Mouse (Mus musculus): ENCODE data around the gene Slc5a4a. TPM values are rescaled to one million over a fixed set of nuclear protein-coding genes. Genes with fewer than 3 reads are reported as not detected.

Gene Slc5a4a
- polyA plus RNA-seq, 1 experiment from 2014 or later: not detected

DNA sequence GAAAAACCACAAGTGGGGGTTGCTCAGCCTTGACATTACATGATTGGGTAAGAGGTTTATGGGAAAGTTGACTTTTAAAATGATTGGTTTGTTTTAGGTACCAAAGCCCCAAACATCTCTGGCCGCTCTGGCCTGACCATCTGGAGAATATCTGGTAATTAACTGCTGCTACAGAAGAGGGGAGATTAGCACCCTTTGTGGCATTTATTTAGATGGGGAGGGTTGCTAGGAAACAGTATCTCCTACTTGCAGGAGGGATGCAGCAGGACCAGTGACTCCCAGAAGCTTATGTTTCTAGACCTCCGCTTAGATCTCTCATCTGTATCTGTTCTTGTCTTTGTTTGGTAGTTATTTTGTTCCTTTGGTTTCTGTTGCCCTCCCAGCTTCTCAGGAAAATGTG is 27.6 kb downstream of the Slc5a4a start:
- H3K27ac ChIP-seq: no peak overlapping the region
- H3K4me2 ChIP-seq: no peak overlapping the region
- H3K36me3 ChIP-seq: no peaks in the 10 kb centered on the region
- no peak for ATAC-seq (ENCODE audit: low read depth)
- DNase-seq: no peak
- H3K4me3 ChIP-seq (replicated peaks): no peak overlapping the region
- no peaks in the 10 kb centered on the region for H3K9me3 ChIP-seq (replicated peaks)
- H3K4me1 ChIP-seq (replicated peaks): no peaks in the 10 kb centered on the region
- no peaks in the 10 kb centered on the region for H3K27me3 ChIP-seq
- no peak overlapping the region for H3K9ac ChIP-seq
- 45% methylated on average over 2 of the region's 2 CpGs for WGBS (ENCODE audit: insufficient replicate concordance)

DNA sequence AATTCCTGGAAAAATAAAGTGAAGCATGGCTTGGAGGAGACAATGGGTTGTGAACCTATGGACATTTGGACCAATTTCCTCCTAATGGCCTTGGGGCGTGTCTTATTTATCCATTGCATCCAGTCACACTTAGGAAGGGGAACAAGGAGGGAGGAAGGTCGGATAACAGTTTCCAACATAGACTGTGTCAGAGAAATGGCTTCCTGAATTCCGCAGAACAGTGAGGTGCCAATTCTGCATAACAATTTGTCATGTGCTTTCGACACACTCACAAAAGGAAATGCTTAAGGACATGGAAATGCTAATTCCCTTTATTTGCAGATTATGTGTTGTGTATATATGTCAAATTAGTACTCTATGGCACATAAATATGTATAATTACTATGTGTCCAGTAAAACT is 38.0 kb downstream of the Slc5a4a start:
- Histone ChIP-seq H3K9ac (no peak overlapping the region), H3K9me3 (replicated peaks) (no peaks in the 10 kb centered on the region)
- no peak for ATAC-seq (ENCODE audit: low read depth)

DNA sequence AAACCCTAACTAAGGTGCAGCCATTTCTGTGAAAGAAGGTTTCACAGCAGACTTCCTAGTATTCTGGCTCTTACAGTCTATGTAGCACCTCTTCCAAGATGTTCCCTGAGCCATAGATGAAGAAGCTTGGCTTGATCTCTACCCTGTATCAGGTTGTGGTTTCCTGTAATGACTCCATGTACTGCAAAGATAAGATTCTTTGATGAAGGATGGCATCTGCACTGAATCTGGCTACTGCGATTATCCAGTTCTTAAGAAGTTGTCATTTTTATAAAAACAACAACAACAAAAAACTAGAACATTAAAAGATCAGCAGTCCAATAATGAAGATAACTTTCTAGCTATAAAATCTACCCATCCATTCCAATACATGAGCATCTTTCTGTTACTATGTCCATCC is 40.8 kb downstream of the Slc5a4a start:
- no peak overlapping the region for H3K9ac ChIP-seq
- DNase-seq (no peak), ATAC-seq (ENCODE audit: low read depth) (no peak)
- H3K4me3 ChIP-seq (replicated peaks): no peak overlapping the region
- 46% methylated on average over 1 of the region's 1 CpGs for WGBS (ENCODE audit: insufficient replicate concordance)
- H3K27ac ChIP-seq: no peak overlapping the region
- H3K27me3 ChIP-seq: no peaks in the 10 kb centered on the region
- no peak overlapping the region for H3K4me2 ChIP-seq
- H3K36me3 ChIP-seq: no peaks in the 10 kb centered on the region
- no peaks in the 10 kb centered on the region for H3K9me3 ChIP-seq (replicated peaks)
- H3K4me1 ChIP-seq (replicated peaks): no peaks in the 10 kb centered on the region

More for the DNA sequence above, 38.0 kb downstream of the Slc5a4a start:
- DNase-seq: no peak
- Histone ChIP-seq H3K4me3 (replicated peaks) (no peak overlapping the region), H3K36me3 (no peaks in the 10 kb centered on the region), H3K4me1 (replicated peaks) (no peaks in the 10 kb centered on the region), H3K27ac (no peak overlapping the region), H3K27me3 (no peaks in the 10 kb centered on the region), H3K4me2 (no peak overlapping the region)
- whole genome bisulfite sequencing (ENCODE audit: insufficient replicate concordance): 61% methylated on average over 4 of the region's 4 CpGs

DNA sequence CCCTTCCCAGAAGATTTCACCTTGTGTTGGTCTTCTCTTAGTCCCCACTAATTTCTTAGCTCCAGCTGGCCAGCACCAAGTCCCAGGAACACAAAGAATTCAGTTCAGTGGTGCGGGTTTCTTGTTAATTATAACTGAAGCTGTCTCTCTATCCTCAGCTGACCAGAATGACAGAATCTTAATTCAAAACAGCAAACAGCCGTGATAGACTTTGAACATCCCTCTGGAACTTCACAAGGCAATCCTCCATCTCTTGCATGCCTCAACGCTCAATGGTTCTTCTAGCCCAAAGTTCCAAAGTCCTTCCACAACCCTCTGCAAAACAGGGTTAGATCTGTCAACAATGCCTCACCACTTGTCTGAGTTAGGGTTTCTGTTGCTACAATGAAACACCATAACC is 54.2 kb downstream of the Slc5a4a start:
- 54% methylated on average over 3 of the region's 3 CpGs for WGBS (ENCODE audit: insufficient replicate concordance)
- Histone ChIP-seq H3K4me3 (replicated peaks) (no peak overlapping the region), H3K36me3 (no peaks in the 10 kb centered on the region)

DNA sequence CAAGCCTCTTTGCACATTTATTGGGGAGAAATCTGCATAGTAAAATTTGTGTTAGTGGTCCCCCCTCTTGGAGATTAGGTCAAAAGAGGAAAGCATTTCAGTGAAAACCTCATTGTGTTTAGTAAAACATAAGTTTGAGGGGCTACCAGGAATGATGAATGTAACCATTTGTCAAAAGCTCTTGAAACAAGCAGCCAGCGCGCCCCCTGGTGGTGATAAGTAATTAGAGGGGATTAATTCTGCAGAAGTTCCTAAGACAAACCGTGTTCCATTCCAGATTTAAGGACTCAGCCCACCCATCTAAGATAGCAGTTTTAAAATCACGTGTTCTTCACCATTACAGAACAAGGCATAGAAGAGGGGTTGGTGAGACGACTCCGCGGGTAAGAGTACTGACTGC is 54.7 kb downstream of the Slc5a4a start:
- 12% methylated on average over 7 of the region's 7 CpGs for WGBS (ENCODE audit: insufficient replicate concordance)
- H3K4me1 ChIP-seq (replicated peaks): no peaks in the 10 kb centered on the region
- no peak overlapping the region for H3K27ac ChIP-seq
- no peak overlapping the region for H3K4me2 ChIP-seq
- no peaks in the 10 kb centered on the region for H3K9me3 ChIP-seq (replicated peaks)
- H3K36me3 ChIP-seq: no peaks in the 10 kb centered on the region
- no peak overlapping the region for H3K4me3 ChIP-seq (replicated peaks)
- H3K9ac ChIP-seq: no peak overlapping the region
- ATAC-seq (ENCODE audit: low read depth) (no peak), DNase-seq (peak; percentile 23)
- H3K27me3 ChIP-seq: no peaks in the 10 kb centered on the region

More for the DNA sequence above, 54.2 kb downstream of the Slc5a4a start:
- Histone ChIP-seq H3K9ac (no peak overlapping the region), H3K27me3 (no peaks in the 10 kb centered on the region), H3K9me3 (replicated peaks) (no peaks in the 10 kb centered on the region), H3K4me2 (no peak overlapping the region), H3K4me1 (replicated peaks) (no peaks in the 10 kb centered on the region), H3K27ac (no peak overlapping the region)
- no peak for DNase-seq
- ATAC-seq (ENCODE audit: low read depth): no peak

DNA sequence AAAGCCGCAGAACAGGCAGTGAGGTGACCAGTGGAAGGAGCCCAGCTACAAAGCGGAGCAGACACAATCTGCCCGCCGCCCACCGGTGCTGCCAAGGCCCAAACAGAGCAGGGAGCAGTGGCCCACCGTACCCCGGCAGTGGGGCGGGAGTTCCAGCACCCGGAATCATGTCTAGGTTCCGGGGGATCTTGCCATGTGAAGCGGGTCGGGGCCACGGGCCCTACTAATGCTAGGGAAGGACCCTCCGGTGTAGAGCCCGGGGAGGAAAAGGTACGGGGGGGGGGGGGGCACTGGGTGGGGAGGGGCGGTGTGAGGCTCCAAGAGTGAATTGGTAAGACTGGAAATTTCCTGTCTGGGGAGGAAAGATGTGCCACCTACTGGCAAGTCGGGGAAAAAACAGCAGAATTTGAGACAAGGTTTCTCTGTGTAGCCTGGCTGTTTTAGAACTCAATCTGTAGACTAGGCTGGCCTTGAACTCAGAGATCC is 56.6 kb downstream of the Slc5a4a start:
- no peaks in the 10 kb centered on the region for H3K4me1 ChIP-seq (replicated peaks)
- peak overlapping the region; percentile 41 for H3K4me2 ChIP-seq
- no peak for DNase-seq
- H3K27ac ChIP-seq: no peak overlapping the region
- 0 out of 2 replicates have a peak, but pooled peaks cover 3% of the 10 kb centered on the region for H3K36me3 ChIP-seq
- H3K27me3 ChIP-seq: no peaks in the 10 kb centered on the region
- peak overlapping the region; percentile 6; the same call in 1 of the 2 replicates for H3K4me3 ChIP-seq (replicated peaks)
- H3K9me3 ChIP-seq (replicated peaks): no peaks in the 10 kb centered on the region
- ATAC-seq (ENCODE audit: low read depth): no peak
- no peak overlapping the region for H3K9ac ChIP-seq
- 11% methylated on average over 18 of the region's 18 CpGs for WGBS (ENCODE audit: insufficient replicate concordance)

DNA sequence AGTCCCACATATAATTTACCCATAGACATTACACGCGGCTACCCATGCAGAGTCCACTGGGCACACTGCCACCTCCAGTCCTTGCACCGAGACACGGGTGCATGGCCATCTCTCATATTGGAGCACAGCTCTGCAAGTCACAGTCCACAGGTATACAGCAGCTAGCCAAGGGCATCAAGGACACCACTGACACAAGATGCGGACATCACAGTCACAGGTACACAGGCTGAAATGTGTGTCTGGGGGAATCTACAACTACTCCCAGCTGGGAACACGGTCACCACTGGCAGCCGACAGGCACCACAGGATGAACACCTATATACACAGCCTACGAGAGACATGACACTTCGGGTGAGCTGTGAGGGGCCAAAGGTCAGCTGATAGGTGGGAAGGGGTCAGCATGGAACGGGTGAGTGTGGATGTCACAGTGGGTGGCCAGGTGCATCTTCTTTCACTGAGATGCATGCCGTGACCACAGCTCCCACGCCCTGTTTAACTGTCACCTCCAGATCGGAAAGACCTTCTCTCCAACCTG is 60.1 kb downstream of the Slc5a4a start:
- Histone ChIP-seq H3K27me3 (no peaks in the 10 kb centered on the region), H3K27ac (no peak overlapping the region), H3K4me1 (replicated peaks) (no peaks in the 10 kb centered on the region), H3K9ac (no peak overlapping the region), H3K36me3 (0 out of 2 replicates have a peak, but pooled peaks cover 3% of the 10 kb centered on the region), H3K4me2 (no peak overlapping the region), H3K4me3 (replicated peaks) (no peak overlapping the region), H3K9me3 (replicated peaks) (no peaks in the 10 kb centered on the region)
- ATAC-seq (ENCODE audit: low read depth) (no peak), DNase-seq (no peak)
- 77% methylated on average over 13 of the region's 13 CpGs for WGBS (ENCODE audit: insufficient replicate concordance)

DNA sequence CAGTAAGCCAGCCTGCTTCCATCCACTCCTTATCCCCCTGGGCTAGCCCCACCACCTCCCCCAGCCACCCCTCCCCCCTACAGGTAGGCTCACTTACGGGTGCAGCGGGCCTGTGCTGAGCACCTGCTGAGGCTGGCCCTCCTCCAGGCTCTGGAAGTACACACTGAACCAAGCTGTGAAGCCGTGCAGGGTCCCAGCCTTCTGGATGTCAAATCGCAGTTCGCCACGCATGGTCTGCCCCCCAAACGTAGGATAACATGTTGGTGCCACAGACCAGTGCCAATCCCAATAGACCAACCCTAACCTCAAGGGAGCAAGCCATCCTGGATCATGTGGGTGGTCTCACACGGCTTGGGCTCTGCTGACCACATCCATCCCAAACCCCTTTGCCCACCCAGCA is 62.0 kb downstream of the Slc5a4a start:
- DNase-seq (no peak), ATAC-seq (ENCODE audit: low read depth) (no peak)
- Histone ChIP-seq H3K27ac (no peak overlapping the region), H3K4me1 (replicated peaks) (no peaks in the 10 kb centered on the region), H3K9me3 (replicated peaks) (0 out of 2 replicates have a peak, but pooled peaks cover 5% of the 10 kb centered on the region), H3K9ac (no peak overlapping the region), H3K4me2 (no peak overlapping the region), H3K4me3 (replicated peaks) (no peak overlapping the region), H3K27me3 (no peaks in the 10 kb centered on the region), H3K36me3 (peaks cover 10% of the 10 kb centered on the region; the same call in 1 of the 2 replicates)
- WGBS (ENCODE audit: insufficient replicate concordance): 80% methylated on average over 8 of the region's 8 CpGs

DNA sequence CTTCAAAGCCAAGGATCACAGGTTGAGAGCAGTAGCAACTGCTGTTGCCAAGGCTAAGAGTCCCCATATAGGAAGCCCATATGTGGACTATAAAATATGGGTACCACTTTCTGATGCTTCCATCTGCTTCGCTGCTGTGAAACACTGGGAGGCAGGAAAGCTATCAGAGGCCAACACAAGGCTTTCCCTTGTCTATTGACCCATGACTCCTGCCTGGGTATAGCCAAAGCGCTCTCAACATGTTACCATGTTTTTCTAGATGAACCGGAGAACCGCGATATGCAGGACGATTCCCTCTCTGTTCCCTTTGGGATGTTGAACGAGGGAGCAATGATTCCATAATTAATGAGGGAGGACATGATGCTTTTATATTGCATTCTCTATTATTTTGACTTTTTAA is 63.6 kb downstream of the Slc5a4a start:
- peaks cover 17% of the 10 kb centered on the region for H3K36me3 ChIP-seq

DNA sequence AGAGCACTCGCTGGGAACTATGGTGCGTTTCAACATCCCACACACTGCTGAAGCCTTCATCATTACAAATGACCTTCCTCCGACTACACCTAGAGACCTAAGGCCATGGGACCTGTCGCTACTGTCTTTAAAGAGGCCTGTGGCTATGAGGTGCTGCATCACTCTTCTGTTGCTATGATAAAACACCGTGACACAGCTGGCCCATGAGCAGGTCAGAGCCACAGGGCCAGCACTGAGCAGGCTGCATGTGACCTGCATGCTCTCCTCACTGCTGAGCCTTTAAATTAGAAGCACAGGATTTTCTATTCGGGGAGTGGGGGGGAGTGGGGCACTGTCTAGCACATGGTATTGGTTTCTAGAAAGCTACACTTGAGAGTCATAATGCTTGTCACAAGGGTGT is 64.9 kb downstream of the Slc5a4a start:
- H3K4me1 ChIP-seq (replicated peaks): no peaks in the 10 kb centered on the region
- peaks cover 20% of the 10 kb centered on the region for H3K36me3 ChIP-seq
- no peak overlapping the region for H3K27ac ChIP-seq
- H3K9me3 ChIP-seq (replicated peaks): 0 out of 2 replicates have a peak, but pooled peaks cover 7% of the 10 kb centered on the region
- DNase-seq (no peak), ATAC-seq (ENCODE audit: low read depth) (no peak)
- H3K27me3 ChIP-seq: no peaks in the 10 kb centered on the region
- no peak overlapping the region for H3K4me3 ChIP-seq (replicated peaks)
- 69% methylated on average over 6 of the region's 6 CpGs for WGBS (ENCODE audit: insufficient replicate concordance)
- no peak overlapping the region for H3K9ac ChIP-seq
- no peak overlapping the region for H3K4me2 ChIP-seq

More for the DNA sequence above, 63.6 kb downstream of the Slc5a4a start:
- Histone ChIP-seq H3K9ac (no peak overlapping the region), H3K4me1 (replicated peaks) (no peaks in the 10 kb centered on the region), H3K4me2 (no peak overlapping the region), H3K9me3 (replicated peaks) (0 out of 2 replicates have a peak, but pooled peaks cover 7% of the 10 kb centered on the region), H3K4me3 (replicated peaks) (no peak overlapping the region), H3K27ac (no peak overlapping the region), H3K27me3 (no peaks in the 10 kb centered on the region)
- 80% methylated on average over 7 of the region's 7 CpGs for WGBS (ENCODE audit: insufficient replicate concordance)
- ATAC-seq (ENCODE audit: low read depth) (no peak), DNase-seq (no peak)

DNA sequence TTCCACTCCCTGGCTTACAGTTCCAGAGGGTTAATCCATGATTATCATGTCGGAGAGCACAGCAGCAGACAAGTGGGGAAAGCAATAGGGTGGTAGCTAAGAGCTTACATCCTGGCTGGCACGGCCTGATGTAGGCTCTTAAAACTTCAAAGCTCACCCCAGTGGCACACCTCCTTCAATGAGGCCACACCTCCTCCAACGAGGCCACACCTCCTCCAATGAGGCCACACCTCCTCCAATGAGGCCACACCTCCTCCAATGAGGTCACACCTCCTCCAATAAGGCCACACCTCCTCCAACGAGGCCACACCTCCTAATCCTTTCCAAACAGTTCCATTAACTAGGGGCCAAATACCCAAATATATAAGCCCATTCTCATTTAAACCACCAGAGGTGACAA is 66.9 kb downstream of the Slc5a4a start:
- Histone ChIP-seq H3K4me3 (replicated peaks) (no peak overlapping the region), H3K36me3 (peaks cover 18% of the 10 kb centered on the region), H3K27ac (no peak overlapping the region), H3K9me3 (replicated peaks) (0 out of 2 replicates have a peak, but pooled peaks cover 7% of the 10 kb centered on the region), H3K4me2 (no peak overlapping the region), H3K4me1 (replicated peaks) (no peaks in the 10 kb centered on the region), H3K9ac (no peak overlapping the region), H3K27me3 (no peaks in the 10 kb centered on the region)
- WGBS (ENCODE audit: insufficient replicate concordance): 69% methylated on average over 4 of the region's 4 CpGs
- no peak for DNase-seq
- ATAC-seq (ENCODE audit: low read depth): no peak

DNA sequence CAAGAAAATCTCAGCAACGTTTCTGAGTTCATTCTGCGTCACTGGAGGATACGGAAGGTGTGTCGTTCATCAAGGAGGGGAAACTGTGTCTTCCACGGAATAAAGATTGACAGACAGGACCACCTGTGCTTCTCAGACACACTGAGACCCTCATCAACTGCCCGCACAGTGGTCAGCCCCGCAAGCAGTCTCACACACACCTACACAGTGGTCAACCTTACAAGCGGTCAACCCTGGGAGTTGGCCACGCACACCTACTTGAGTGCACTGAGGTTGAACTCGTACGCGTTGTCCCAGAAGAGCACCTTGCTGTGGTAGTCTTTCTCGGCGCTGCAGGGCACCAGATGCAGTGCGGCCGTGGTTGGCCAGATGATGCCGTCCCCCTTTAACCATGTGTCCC is 69.8 kb downstream of the Slc5a4a start:
- no peak overlapping the region for H3K9ac ChIP-seq
- no peaks in the 10 kb centered on the region for H3K27me3 ChIP-seq
- no peak overlapping the region for H3K27ac ChIP-seq
- no peaks in the 10 kb centered on the region for H3K4me1 ChIP-seq (replicated peaks)
- H3K4me2 ChIP-seq: no peak overlapping the region
- no peak for ATAC-seq (ENCODE audit: low read depth)
- 0 out of 2 replicates have a peak, but pooled peaks cover 7% of the 10 kb centered on the region for H3K9me3 ChIP-seq (replicated peaks)
- DNase-seq: no peak
- H3K36me3 ChIP-seq: peaks cover 18% of the 10 kb centered on the region
- 84% methylated on average over 17 of the region's 17 CpGs for WGBS (ENCODE audit: insufficient replicate concordance)
- no peak overlapping the region for H3K4me3 ChIP-seq (replicated peaks)

Measured in liver, embryonic 13.5 days (tissue).